Mouse (Mus musculus): ENCODE results near the gene Nrk. TPM values are rescaled to one million over a fixed set of nuclear protein-coding genes. Genes with fewer than 3 reads are reported as not detected.

The Nrk gene
- polyA plus RNA-seq (2016; fragmentation: Nextera tagmentation; extraction: Ambion mirVana): 9.3 and 16.1 TPM in 2 replicates

DNA sequence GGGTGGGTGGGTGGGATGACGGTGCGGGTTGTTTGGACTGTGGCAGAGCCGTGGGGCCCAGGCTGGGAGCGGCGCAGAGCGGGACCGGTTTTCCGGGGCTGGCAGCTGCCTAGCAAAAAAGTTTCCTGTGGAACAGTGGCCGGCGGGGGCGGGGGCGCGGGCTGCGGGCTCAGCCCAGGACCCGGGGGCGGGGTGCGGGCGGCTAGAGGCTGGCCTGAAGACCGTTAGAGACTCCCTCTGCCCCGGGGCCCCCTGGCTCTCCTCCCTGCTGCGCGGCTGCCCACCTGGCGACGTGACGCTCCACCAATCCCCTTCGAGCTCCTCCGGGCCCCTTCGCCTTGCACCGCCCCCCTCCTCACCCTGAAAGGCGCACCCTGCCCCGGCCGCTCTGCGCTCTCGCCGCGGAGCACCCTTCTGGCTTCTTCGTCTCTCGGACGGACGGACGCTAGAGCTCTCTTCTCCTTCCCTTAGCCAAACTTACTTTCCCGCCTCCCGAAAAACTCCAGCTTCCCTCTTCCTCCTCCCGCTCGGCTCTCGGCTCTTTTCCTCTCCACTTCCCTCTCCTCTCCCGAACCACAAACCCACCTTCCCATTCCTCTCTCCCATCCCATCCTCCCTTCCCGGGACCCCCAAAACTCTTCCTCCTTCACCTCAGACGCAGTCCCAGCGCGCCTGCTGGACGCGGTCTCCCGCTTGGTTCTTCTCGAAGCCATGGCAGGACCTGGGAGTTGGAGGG lies at the start of gene Nrk:
Gene Nrk (plus strand): TSS at position 390 of the 736 bp plus-strand sequence.
- DNase-seq (ENCODE audit: low spot score): peak; percentile 63
- Histone ChIP-seq H3K27me3 (ENCODE audit: low read depth, poor library complexity, severe bottlenecking) (peaks cover 63% of the 10 kb centered on the region), H3K9me3 (replicated peaks) (no peaks in the 10 kb centered on the region), H3K36me3 (no peaks in the 10 kb centered on the region), H3K27ac (peak within 1 kb of the TSS; percentile 80), H3K4me3 (peak within 1 kb of the TSS; percentile 55), H3K4me1 (0 out of 2 replicates have a peak, but pooled peaks cover 2% of the 10 kb centered on the region)
- WGBS: 20% methylated on average over 42 of the region's 55 CpGs

DNA sequence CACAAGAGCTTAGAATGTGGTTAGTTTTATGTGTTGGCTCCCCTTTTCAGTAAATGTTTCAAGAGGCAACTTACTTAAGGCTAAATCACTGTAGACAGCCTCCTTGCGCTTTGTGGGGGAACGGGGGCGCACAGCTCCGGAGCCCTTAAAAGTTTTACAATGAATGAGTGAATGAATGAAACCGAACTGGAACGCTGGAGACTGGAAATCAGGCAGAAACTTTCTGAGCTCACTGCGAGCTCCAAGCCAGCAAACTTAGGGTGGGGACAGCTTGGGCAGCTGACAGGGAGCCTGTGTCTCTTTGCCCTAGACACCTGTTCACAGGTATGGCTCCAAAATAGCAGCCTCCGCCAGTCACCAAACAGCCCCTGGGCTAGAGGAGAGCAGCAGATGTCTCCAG lies 864 bp upstream of the Nrk start:
- no peaks in the 10 kb centered on the region for H3K9me3 ChIP-seq (replicated peaks)
- H3K4me3 ChIP-seq: peak overlapping the region; percentile 55
- peak; percentile 32 for DNase-seq (ENCODE audit: low spot score)
- no peaks in the 10 kb centered on the region for H3K36me3 ChIP-seq
- H3K27me3 ChIP-seq (ENCODE audit: low read depth, poor library complexity, severe bottlenecking): peaks cover 68% of the 10 kb centered on the region
- H3K27ac ChIP-seq: peak overlapping the region; percentile 80; the same call in 1 of the 2 replicates
- 0 out of 2 replicates have a peak, but pooled peaks cover 2% of the 10 kb centered on the region for H3K4me1 ChIP-seq
- 18% methylated on average over 8 of the region's 8 CpGs for WGBS

DNA sequence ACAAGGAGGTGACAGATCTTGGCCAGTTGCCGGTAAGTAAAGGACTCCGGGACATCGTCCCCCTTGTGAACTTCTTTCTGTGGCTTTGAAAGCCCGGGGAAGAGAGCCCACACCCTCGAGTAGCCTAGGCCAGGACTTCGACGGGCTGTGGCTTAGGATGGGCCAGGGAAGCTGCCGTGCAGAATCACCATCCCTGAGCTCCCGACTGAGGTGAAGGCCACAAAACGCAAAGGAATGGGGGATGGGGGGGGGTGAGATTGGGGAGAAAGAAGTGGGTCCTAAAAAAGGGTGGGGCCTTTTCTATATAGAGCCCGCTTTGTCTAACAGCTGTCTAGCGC lies 516 bp downstream of the Nrk start:
- 24% methylated on average over 12 of the region's 12 CpGs for WGBS
- H3K4me3 ChIP-seq: peak overlapping the region; percentile 55
- H3K4me1 ChIP-seq: 0 out of 2 replicates have a peak, but pooled peaks cover 2% of the 10 kb centered on the region
- peak overlapping the region; percentile 80 for H3K27ac ChIP-seq
- no peaks in the 10 kb centered on the region for H3K36me3 ChIP-seq
- no peaks in the 10 kb centered on the region for H3K9me3 ChIP-seq (replicated peaks)
- peaks cover 60% of the 10 kb centered on the region for H3K27me3 ChIP-seq (ENCODE audit: low read depth, poor library complexity, severe bottlenecking)
- DNase-seq (ENCODE audit: low spot score): no peak

- H3K4me3 ChIP-seq: no peak overlapping the region
- WGBS: 50% methylated on average over 7 of the region's 7 CpGs
- H3K27ac ChIP-seq: no peak overlapping the region
- H3K27me3 ChIP-seq (ENCODE audit: low read depth, poor library complexity, severe bottlenecking): peaks cover 25% of the 10 kb centered on the region
- no peaks in the 10 kb centered on the region for H3K9me3 ChIP-seq (replicated peaks)
- no peak for DNase-seq (ENCODE audit: low spot score)
- H3K36me3 ChIP-seq: no peaks in the 10 kb centered on the region
- no peaks in the 10 kb centered on the region for H3K4me1 ChIP-seq
Measured at GRCm38 (mm10) chrX:138919030-138919429, 4.8 kb downstream of the Nrk start.

- H3K27me3 ChIP-seq (ENCODE audit: low read depth, poor library complexity, severe bottlenecking): peaks cover 51% of the 10 kb centered on the region
- no peaks in the 10 kb centered on the region for H3K36me3 ChIP-seq
- DNase-seq (ENCODE audit: low spot score): no peak
- WGBS: 55% methylated on average over 6 of the region's 6 CpGs
- H3K9me3 ChIP-seq (replicated peaks): no peaks in the 10 kb centered on the region
- H3K4me3 ChIP-seq: no peak overlapping the region
- no peak overlapping the region for H3K27ac ChIP-seq
- H3K4me1 ChIP-seq: peaks cover 8% of the 10 kb centered on the region; the same call in 1 of the 2 replicates
Measured at GRCm38 (mm10) chrX:138943905-138944304, 29.7 kb downstream of the Nrk start.

GRCm38 (mm10) chrX:138960713-138961112 lies 46.5 kb downstream of the Nrk start:
- peak; percentile 33 for DNase-seq (ENCODE audit: low spot score)
- Histone ChIP-seq H3K27ac (no peak overlapping the region), H3K36me3 (no peaks in the 10 kb centered on the region), H3K27me3 (ENCODE audit: low read depth, poor library complexity, severe bottlenecking) (no peaks in the 10 kb centered on the region), H3K4me1 (no peaks in the 10 kb centered on the region), H3K9me3 (replicated peaks) (no peaks in the 10 kb centered on the region), H3K4me3 (no peak overlapping the region)
- WGBS: 59% methylated on average over 3 of the region's 3 CpGs

- Histone ChIP-seq H3K36me3 (peaks cover 11% of the 10 kb centered on the region), H3K9me3 (replicated peaks) (no peaks in the 10 kb centered on the region), H3K4me1 (no peaks in the 10 kb centered on the region), H3K27ac (no peak overlapping the region), H3K27me3 (ENCODE audit: low read depth, poor library complexity, severe bottlenecking) (peaks cover 24% of the 10 kb centered on the region), H3K4me3 (no peak overlapping the region)
- no peak for DNase-seq (ENCODE audit: low spot score)
- WGBS: 79% methylated on average over 3 of the region's 3 CpGs
Measured at GRCm38 (mm10) chrX:138978501-138978900, 64.3 kb downstream of the Nrk start.

DNA sequence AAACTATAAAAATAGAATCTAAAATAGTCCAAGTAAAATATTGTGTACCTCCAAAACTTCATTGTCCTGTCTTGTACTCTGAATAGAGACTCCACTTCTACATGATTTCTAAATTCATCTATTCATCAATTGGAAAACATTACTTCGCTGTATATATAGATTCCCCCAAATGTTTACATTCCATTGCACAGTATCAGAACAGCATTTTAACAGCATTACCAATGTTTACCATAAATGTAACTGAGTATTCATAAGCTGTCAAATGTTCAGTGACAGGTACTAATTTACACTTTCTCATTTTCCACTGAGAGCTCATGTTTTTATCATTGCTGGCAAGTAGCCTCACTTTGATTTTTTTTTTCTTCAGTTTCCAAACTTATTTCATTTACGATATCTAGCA lies 65.0 kb downstream of the Nrk start:
- Histone ChIP-seq H3K4me3 (no peak overlapping the region), H3K27ac (no peak overlapping the region), H3K27me3 (ENCODE audit: low read depth, poor library complexity, severe bottlenecking) (peaks cover 16% of the 10 kb centered on the region), H3K4me1 (no peaks in the 10 kb centered on the region), H3K9me3 (replicated peaks) (no peaks in the 10 kb centered on the region), H3K36me3 (peaks cover 11% of the 10 kb centered on the region)
- 92% methylated on average over 2 of the region's 2 CpGs for WGBS
- DNase-seq (ENCODE audit: low spot score): no peak

DNA sequence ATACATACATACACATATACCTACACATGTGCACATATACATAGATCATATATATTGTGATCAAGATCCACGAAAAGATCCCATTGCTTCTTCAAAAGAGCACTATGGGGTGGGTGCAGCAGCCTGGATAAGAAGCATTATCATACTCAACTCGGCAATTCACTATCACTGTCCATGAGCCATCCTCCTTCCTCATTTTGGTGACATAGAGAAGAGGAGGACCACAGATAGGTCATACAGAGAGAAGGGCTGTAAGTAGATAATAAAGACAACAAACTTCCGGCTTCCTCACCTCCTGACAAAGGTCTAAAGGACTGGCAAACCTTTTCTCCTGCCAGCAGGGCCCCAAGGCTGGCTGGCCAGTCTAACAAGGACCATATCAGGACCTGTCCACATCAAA lies 100.3 kb downstream of the Nrk start:
- no peak overlapping the region for H3K4me3 ChIP-seq
- H3K4me1 ChIP-seq: no peaks in the 10 kb centered on the region
- H3K36me3 ChIP-seq: no peaks in the 10 kb centered on the region
- H3K27me3 ChIP-seq (ENCODE audit: low read depth, poor library complexity, severe bottlenecking): peaks cover 45% of the 10 kb centered on the region
- no peak for DNase-seq (ENCODE audit: low spot score)
- H3K9me3 ChIP-seq (replicated peaks): no peaks in the 10 kb centered on the region
- no peak overlapping the region for H3K27ac ChIP-seq
- WGBS: 85% methylated on average over 3 of the region's 3 CpGs

DNA sequence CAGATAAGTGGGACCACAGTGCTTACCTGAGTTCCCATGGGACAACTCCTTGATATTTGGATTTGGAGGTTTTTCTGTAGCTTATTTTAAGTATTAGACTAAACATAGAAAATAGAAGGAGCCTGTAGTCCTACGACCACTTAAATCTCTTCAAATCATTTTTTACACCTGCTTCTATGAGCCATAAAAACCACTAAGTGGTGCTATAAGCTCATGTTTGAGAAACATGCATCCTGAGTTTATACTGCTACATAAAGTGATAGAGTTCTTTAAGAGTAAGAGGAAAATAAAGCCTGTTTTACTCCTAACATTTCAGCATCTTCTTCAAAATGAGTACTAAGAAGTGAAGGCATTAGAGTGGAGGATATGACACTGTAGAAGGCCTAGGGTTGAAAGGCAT lies 102.3 kb downstream of the Nrk start:
- 73% methylated on average over 1 of the region's 1 CpGs for WGBS
- Histone ChIP-seq H3K9me3 (replicated peaks) (no peaks in the 10 kb centered on the region), H3K4me1 (no peaks in the 10 kb centered on the region), H3K27ac (no peak overlapping the region), H3K4me3 (no peak overlapping the region), H3K36me3 (no peaks in the 10 kb centered on the region), H3K27me3 (ENCODE audit: low read depth, poor library complexity, severe bottlenecking) (peaks cover 39% of the 10 kb centered on the region)
- DNase-seq (ENCODE audit: low spot score): no peak

DNA sequence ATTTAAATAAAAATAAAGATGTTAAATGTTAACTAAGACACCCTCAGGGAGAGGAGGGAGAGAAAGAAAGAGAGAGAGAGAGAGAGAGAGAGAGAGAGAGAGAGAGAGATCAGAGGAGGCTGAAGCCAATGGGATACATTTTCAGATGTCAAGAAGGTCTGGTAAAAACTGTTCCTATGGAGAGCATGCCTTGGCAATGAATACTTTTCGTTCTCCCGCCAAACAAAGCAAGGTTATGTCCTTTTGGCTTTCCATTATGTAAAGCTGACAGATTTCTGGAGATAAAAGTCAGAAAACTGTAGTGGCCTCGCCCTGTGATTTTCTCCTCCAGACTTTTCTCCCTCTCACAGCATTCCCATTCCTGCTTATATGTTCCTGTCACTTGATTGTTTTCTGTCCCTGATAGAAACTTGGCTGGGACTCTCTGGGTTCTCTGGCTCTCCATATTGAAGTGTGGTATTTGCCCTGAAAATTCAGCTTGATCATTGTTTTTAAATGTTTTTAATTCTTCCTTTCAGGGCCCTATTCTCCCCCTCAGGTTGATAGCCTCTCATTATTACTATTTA lies 112.4 kb downstream of the Nrk start:
- H3K4me1 ChIP-seq: no peaks in the 10 kb centered on the region
- H3K9me3 ChIP-seq (replicated peaks): no peaks in the 10 kb centered on the region
- H3K27me3 ChIP-seq (ENCODE audit: low read depth, poor library complexity, severe bottlenecking): peaks cover 50% of the 10 kb centered on the region
- no peaks in the 10 kb centered on the region for H3K36me3 ChIP-seq
- 85% methylated on average over 3 of the region's 3 CpGs for WGBS
- H3K27ac ChIP-seq: no peak overlapping the region
- no peak for DNase-seq (ENCODE audit: low spot score)
- no peak overlapping the region for H3K4me3 ChIP-seq

- H3K4me3 ChIP-seq: no peak overlapping the region
- H3K4me1 ChIP-seq: no peaks in the 10 kb centered on the region
- WGBS: 64% methylated on average over 5 of the region's 5 CpGs
- peaks cover 54% of the 10 kb centered on the region for H3K27me3 ChIP-seq (ENCODE audit: low read depth, poor library complexity, severe bottlenecking)
- peak; percentile 27 for DNase-seq (ENCODE audit: low spot score)
- no peaks in the 10 kb centered on the region for H3K36me3 ChIP-seq
- no peaks in the 10 kb centered on the region for H3K9me3 ChIP-seq (replicated peaks)
- H3K27ac ChIP-seq: no peak overlapping the region
Measured at GRCm38 (mm10) chrX:139027296-139027695, 113.1 kb downstream of the Nrk start.

- DNase-seq (ENCODE audit: low spot score): no peak
- H3K27me3 ChIP-seq (ENCODE audit: low read depth, poor library complexity, severe bottlenecking): peaks cover 54% of the 10 kb centered on the region
Measured at GRCm38 (mm10) chrX:139027909-139028308, 113.7 kb downstream of the Nrk start.

More at GRCm38 (mm10) chrX:139027909-139028308, 113.7 kb downstream of the Nrk start:
- no peaks in the 10 kb centered on the region for H3K4me1 ChIP-seq
- H3K27ac ChIP-seq: no peak overlapping the region
- WGBS: 78% methylated on average over 6 of the region's 6 CpGs
- no peaks in the 10 kb centered on the region for H3K9me3 ChIP-seq (replicated peaks)
- H3K36me3 ChIP-seq: no peaks in the 10 kb centered on the region
- no peak overlapping the region for H3K4me3 ChIP-seq

All from limb, embryonic 10.5 days (tissue).